ENCODE assay signal across 10 mouse cellular contexts in genomic region chr19:6858031-6858430, GRCm38 (mm10). TPM values are rescaled to one million over a fixed set of nuclear protein-coding genes. Genes with fewer than 3 reads are reported as not detected.
DNase-seq lines count a peak whose midpoint lies in the region; ATAC-seq and TF ChIP-seq lines count a peak whose summit lies in the region.
"Had no signal": no experiment of that assay in that cellular context is flagged by ENCODE, and none has a peak within 500 bp of the region (broad histone marks: within the 10 kb centered on the region; RNA-seq: fewer than 3 reads in every experiment).

Ccdc88b (minus strand) TSS chr19:6858211.

- no peaks in the 10 kb centered on the region for H3K36me3 ChIP-seq in liver, embryonic 12.5 days
- H3K36me3 ChIP-seq in forebrain, embryonic 12.5 days (replicated peaks), result no peaks in the 10 kb centered on the region
- H3K36me3 ChIP-seq: neural tube, embryonic 12.5 days had no signal

- 0 out of 2 replicates have a peak, but pooled peaks cover 9% of the 10 kb centered on the region for H3K27me3 ChIP-seq in liver, embryonic 12.5 days (replicated peaks)
- peaks cover 30% of the 10 kb centered on the region; the same call in 1 of the 2 replicates for H3K27me3 ChIP-seq in forebrain, embryonic 12.5 days

- peak within 1 kb of the TSS; percentile 42 for H3K4me2 ChIP-seq in liver, embryonic 12.5 days
- H3K4me2 ChIP-seq in forebrain, embryonic 12.5 days, result no peak within 1 kb of the TSS
- H3K4me2 ChIP-seq: neural tube, embryonic 12.5 days had no signal

- H3K9ac ChIP-seq in liver, embryonic 12.5 days, result peak within 1 kb of the TSS; percentile 34; the same call in 1 of the 2 replicates
- H3K9ac ChIP-seq in forebrain, embryonic 12.5 days, result no peak within 1 kb of the TSS
- H3K9ac ChIP-seq: neural tube, embryonic 12.5 days had no signal

- H3K9me3 ChIP-seq in liver, embryonic 12.5 days (replicated peaks), result no peaks in the 10 kb centered on the region
- no peaks in the 10 kb centered on the region for H3K9me3 ChIP-seq in forebrain, embryonic 12.5 days
- H3K9me3 ChIP-seq: neural tube, embryonic 12.5 days had no signal

- peak within 1 kb of the TSS; percentile 13; the same call in 1 of the 2 replicates for H3K4me3 ChIP-seq in gastrocnemius, adult 2 months
- H3K4me3 ChIP-seq in liver, embryonic 12.5 days, result peak within 1 kb of the TSS; percentile 6
- H3K4me3 ChIP-seq in olfactory bulb, adult 2 months (ENCODE audit: insufficient read depth, low read depth, low read length), result no peak within 1 kb of the TSS
- H3K4me3 ChIP-seq in forebrain, embryonic 12.5 days (replicated peaks), result no peak within 1 kb of the TSS
- H3K4me3 ChIP-seq: neural tube, embryonic 12.5 days had no signal

- TF ChIP-seq POLR2A in olfactory bulb, adult 2 months (IDR thresholded peaks at IDR 0.05; ENCODE audit: insufficient read depth, low read depth, low read length), result no peak

- DNase-seq in gastrocnemius, adult 2 months, result no peak
- DNase-seq in gastrocnemius, postnatal 25 days, result no peak
- peak; percentile 86 for DNase-seq in CD4-positive helper T cell, adult 2 months (ENCODE audit: low read depth, low spot score)
- DNase-seq in gastrocnemius, postnatal 10 days, result no peak
- DNase-seq in urinary bladder, postnatal 36 days (ENCODE audit: low spot score in 2 of 2), result no peak
- DNase-seq: kidney, postnatal 4 days had no signal

- ATAC-seq in liver, embryonic 12.5 days, result 0 out of 2 replicates have a peak, but pooled peaks have one; percentile 33
- no peak for ATAC-seq in forebrain, embryonic 12.5 days (ENCODE audit: low FRiP score)

- H3K4me1 ChIP-seq in liver, embryonic 12.5 days, result peaks cover 42% of the 10 kb centered on the region
- peaks cover 15% of the 10 kb centered on the region for H3K4me1 ChIP-seq in olfactory bulb, adult 2 months (ENCODE audit: control insufficient read depth, insufficient read depth, low read length)
- H3K4me1 ChIP-seq in forebrain, embryonic 12.5 days, result peaks cover 21% of the 10 kb centered on the region

- TF ChIP-seq CTCF in gastrocnemius, adult 2 months (IDR thresholded peaks at IDR 0.05), result no peak
- no peak for TF ChIP-seq CTCF in olfactory bulb, adult 2 months (IDR thresholded peaks at IDR 0.05; ENCODE audit: insufficient read depth, low read depth, low read length)

- intact Hi-C loops in gastrocnemius, adult 2 months (cut with DNase I), result no loop called here

- WGBS in liver, embryonic 12.5 days (ENCODE audit: insufficient replicate concordance), result 10% methylated on average over 7 of the region's 7 CpGs
- 94% methylated on average over 7 of the region's 7 CpGs for WGBS in olfactory bulb, adult 2 months
- 75% methylated on average over 7 of the region's 7 CpGs for WGBS in forebrain, embryonic 12.5 days

- H3K27ac ChIP-seq in gastrocnemius, adult 2 months, result no peak within 1 kb of the TSS
- peak within 1 kb of the TSS; percentile 5; the same call in 1 of the 2 replicates for H3K27ac ChIP-seq in liver, embryonic 12.5 days
- H3K27ac ChIP-seq in olfactory bulb, adult 2 months (ENCODE audit: insufficient read depth, low read depth, low read length), result no peak within 1 kb of the TSS
- H3K27ac ChIP-seq in forebrain, embryonic 12.5 days, result no peak within 1 kb of the TSS
- H3K27ac ChIP-seq: neural tube, embryonic 12.5 days had no signal

RNA-seq across cellular contexts. Expression of gene Ccdc88b, which starts in this region (rescaled TPM):
- total RNA-seq in gastrocnemius, adult 2 months (2021), result under 1 TPM; 0.46 to 0.59 TPM
- under 1 TPM; 0.40 to 0.41 TPM for total RNA-seq in gastrocnemius, postnatal 25 days (2021)
- polyA plus RNA-seq in liver, embryonic 12.5 days (2016; fragmentation: Nextera tagmentation; extraction: Ambion mirVana), result 2.8 and 3.3 TPM in 2 replicates
- not detected in 2 replicates for polyA plus RNA-seq in olfactory bulb, adult 2 months (2012; ENCODE audit: insufficient read depth, insufficient read length, low replicate concordance, missing spikeins)
- polyA plus RNA-seq in forebrain, embryonic 12.5 days (2016; fragmentation: Nextera tagmentation; extraction: Ambion mirVana), result 0.43 and 1.1 TPM in 2 replicates
- total RNA-seq in gastrocnemius, postnatal 10 days (2021), result 1 to 10 TPM in 1 of 2 experiments, under 1 TPM in 1; 0.97 to 1.5 TPM

Comparison
In these comparisons a context has a peak if more than half of its experiments do, and no peak if none do; other contexts are left out.
1. H3K4me3 ChIP-seq: peak in gastrocnemius, adult 2 months (single experiment) and liver, embryonic 12.5 days (single experiment); none in olfactory bulb, adult 2 months (single experiment) and forebrain, embryonic 12.5 days (single experiment).